Mouse (Mus musculus) gastrocnemius, postnatal 36 days (tissue): ENCODE measurements around the gene Ap5m1. TPM values are rescaled to one million over a fixed set of nuclear protein-coding genes. Genes with fewer than 3 reads are reported as not detected.

Experiments
- DNase-seq, 2 experiments: peaks; one replicate each; pipeline ENCODE4 v3.0.0; 2022
- intact Hi-C: fragments of 180-260 bp; cut with DNase I; formaldehyde crosslinking; loops from one replicate; pipeline ENCODE4 v1.15.1; 2025
- total RNA-seq, 2 experiments: library from RNA; stranded (reverse); gene quantifications; 2 replicates each; pipeline ENCODE4 v1.2.3; 2021

Ap5m1 gene
- total RNA-seq, 2 experiments from 2014 or later, result 8.1 to 9.8 TPM

DNA sequence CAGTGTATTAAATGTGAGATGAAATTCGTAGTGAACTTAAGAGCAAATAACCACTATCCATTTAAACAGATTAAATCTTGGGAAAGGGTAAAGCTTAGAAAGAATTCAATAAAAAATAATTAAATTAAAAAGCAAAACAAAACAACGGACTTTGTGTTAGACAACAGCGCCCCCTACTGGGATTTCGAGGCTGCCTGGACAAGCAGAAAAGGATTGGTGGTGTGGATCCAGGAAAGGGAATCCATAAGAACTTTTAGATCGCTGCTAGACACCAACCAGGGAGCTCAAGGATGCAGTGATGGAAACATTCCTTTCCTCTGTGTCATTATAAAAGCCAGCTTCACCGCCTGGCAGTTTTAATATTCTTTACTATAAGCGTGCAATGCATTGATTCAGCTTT lies 52.5 kb downstream of the Ap5m1 start:
- peak; percentile 40 to 45 for DNase-seq

DNA sequence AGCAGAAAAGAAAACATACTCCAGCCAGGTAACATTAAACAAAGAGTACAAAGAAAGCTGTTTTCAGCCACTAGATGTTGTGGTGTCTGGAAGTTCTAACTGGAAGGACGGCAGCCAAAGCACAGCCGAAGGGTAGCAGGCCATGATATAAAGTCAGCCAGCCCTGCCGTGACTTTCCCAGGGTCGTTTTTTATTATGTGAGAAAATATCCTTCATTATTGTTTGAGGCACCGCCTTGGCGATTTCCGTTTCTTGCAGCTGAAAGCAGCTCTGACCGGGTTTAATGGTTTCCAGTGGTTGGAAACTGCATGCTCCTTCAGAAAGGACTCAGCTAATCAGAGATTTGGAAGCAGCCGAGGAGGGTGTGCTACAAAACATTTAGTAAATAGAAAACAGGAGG lies 55.8 kb downstream of the Ap5m1 start:
- no peak for DNase-seq
- intact Hi-C loops, result no loop called here

More for the DNA sequence above, 52.5 kb downstream of the Ap5m1 start:
- intact Hi-C loops, result no loop called here

DNA sequence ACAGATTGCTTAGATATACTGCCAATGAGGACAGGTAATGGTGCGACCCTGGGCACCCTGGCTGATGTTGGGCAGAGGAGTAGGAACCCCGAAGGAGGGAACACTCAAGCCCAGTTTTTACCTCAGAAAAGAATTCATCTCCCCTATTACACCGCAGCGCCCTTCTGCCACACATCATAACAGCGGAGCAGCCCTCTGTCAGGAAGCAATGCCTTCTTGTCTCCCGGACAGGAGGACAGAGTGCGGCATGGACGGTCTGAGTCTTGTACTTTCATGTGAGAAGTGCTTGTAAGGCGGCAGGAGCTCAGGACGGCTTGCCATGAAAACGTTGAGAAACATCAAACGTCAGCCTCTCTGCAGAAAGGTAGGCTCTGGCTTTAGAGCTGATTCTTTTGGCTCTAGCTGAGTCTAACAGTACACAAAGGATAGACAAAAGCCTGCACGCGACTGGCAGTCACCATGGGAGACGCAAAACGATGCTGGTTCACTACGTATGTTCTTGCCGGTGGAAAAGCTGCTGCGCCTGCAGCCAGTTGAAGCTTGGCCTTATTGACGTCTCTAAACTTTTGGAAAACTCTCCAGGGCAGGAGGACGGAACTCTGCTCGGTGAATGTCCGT lies 61.4 kb downstream of the Ap5m1 start:
- no peak for DNase-seq
- intact Hi-C loops, result no loop called here

DNA sequence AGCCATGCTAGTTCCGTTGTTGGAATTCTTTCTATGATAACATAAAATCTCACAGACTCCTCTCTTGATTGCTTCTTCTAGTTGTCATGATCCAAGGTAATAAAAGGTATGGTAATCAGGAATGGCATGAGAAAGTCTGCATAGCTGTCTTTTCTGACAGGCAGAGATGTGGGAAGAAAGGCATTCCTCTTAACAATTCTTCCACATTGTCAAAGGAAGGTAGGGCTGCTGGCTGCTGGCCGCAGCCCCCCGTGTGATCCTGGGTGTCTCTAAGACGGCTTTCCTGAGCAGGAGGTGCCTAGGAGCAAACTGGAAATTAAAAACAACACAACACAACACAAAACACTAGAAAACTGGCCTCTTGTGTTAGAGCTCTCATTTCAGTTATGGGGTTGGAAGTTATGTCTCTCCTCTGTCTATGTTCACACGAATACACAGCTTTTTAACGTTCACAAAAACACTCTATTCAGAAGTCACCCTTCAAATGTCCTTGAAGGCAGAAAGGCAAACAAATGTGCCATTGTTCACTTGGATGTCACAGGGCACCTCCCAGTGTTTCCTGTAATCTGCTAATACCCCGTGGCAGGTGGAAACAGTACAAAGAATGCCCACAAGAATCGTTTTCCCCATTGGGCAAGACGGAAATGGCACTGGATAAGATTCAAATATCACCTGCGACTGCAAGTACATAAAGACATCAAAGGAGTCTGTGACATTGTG lies 62.8 kb downstream of the Ap5m1 start:
- no peak for DNase-seq
- intact Hi-C loops, result no loop called here

DNA sequence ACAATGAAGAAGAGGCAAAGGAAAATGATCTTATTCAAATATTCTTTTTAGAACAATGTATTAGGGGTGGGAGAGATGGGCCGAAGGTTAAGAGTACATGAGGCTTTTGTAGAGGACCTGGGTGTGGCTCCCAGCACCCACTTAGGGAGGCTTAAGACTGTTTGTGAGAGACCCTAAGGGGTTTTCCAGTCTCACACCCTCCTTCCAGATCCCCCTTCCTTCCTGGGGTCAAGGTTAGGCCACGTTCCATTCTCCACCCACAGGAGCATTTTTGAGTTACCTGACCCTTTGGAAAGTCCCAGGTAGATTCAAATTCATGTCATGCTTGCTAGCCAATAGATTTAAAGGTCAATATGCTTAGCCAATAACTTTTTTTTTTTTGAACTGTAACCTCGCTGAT lies 66.5 kb downstream of the Ap5m1 start:
- no peak for DNase-seq
- intact Hi-C loops, result no loop called here

DNA sequence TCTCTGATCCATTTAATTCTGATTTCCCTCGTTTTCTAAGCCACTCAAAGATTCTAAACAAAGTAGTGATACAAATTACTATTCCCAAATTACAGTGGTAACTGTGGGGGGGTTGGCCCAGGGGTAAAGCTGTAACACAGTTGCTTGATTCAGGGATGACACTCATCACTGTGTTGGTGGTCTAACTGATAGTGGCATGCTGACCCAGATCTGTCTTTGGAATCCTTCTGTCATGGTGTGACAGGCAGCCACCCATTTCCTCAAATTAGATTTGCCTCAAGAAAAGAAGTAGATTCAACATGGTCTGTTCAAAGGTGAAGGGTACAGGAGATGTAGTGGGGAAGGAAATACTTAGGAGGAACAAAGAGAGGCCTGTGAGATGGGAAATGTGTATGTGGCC lies 72.3 kb downstream of the Ap5m1 start:
- intact Hi-C loops, result no loop called here
- DNase-seq, result no peak

DNA sequence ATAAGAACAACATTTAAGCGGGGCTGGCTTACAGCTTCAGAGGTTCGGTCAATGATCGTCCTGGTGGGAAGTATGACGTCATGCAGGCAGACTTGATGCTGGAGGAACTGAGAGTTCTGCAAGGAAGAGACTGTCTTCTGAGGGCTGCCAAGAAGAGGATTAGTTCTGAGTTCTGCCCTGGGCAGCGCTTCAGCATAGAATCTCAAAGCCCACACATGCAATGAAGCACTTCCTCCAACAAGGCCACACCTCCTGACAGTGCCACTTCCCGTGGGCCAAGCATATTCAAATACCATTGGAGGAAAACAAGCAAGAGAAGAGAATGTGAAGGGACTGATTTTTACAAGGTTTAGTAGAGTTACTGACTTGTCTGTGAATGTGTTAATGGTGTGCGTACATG lies 74.9 kb downstream of the Ap5m1 start:
- DNase-seq, result no peak
- intact Hi-C loops, result no loop called here

Other genes with a start within 250 kb of the Ap5m1 start
- 10 to 100 TPM; 16.8 to 18.0 TPM for gene Exoc5, start 556 bp downstream of the Ap5m1 start, total RNA-seq
- gene Naa30, start 106.1 kb downstream of the Ap5m1 start, total RNA-seq, result 10 to 100 TPM; 15.1 to 21.0 TPM
- not detected for gene ccdc198, start 179.4 kb downstream of the Ap5m1 start, total RNA-seq